Mouse (Mus musculus): ENCODE results near the gene Ap1ar. TPM values are rescaled to one million over a fixed set of nuclear protein-coding genes. Genes with fewer than 3 reads are reported as not detected.

Gene Ap1ar
- polyA plus RNA-seq, 1 experiment, result 50.8 TPM

DNA sequence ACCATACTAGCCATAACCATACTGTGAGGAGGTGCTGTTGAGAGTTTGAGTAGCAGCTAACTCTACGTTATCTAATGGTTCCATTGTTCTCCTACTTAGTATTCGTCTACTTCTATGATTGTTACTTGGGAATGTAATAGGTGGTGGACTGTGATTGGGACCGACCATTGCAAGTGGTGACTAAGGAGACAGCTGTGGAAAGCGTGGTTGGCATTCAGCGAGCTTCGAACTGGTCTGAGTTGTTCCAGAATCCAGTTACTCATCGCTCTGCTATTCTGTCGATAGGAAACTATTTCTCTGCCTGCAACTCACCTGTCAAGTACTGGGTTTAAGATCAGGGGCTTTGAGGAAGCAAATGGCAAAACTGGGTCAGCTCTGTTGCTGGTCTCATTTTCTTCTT lies 36.2 kb downstream of the Ap1ar start:
- no peak overlapping the region for H3K4me3 ChIP-seq (replicated peaks; ENCODE audit: control insufficient read depth, low read depth, low read length)
- no peaks in the 10 kb centered on the region for H3K4me1 ChIP-seq (ENCODE audit: control insufficient read depth, insufficient read depth, low read length)
- 93% methylated on average over 8 of the region's 8 CpGs for WGBS
- H3K27ac ChIP-seq (ENCODE audit: control insufficient read depth, insufficient read depth, low read depth, low read length, poor library complexity), result no peak overlapping the region
- TF ChIP-seq CTCF (IDR thresholded peaks at IDR 0.05; ENCODE audit: control insufficient read depth, insufficient read depth, low read length), result no peak

DNA sequence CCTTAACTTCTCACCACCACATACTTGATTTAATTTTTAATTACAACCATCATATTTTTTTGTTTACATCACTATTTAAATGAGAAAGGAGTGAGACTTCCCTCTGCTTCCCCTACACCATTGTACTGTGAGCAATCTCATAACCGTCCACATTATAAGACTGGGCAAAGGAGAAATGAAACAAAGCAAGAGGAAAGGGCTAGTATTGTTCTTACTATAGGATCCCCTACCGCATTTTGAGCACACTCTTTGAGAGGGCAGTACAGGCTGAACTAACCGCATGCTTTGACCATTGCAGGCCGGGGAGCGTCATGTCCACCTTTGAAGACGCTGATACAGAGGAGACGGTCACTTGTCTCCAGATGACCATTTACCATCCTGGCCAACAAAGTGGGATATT lies 41.1 kb downstream of the Ap1ar start:
- TF ChIP-seq POLR2A (IDR thresholded peaks at IDR 0.05; ENCODE audit: borderline replicate concordance, control insufficient read depth, low read depth, low read length) (no peak), CTCF (IDR thresholded peaks at IDR 0.05; ENCODE audit: control insufficient read depth, insufficient read depth, low read length) (no peak)
- Histone ChIP-seq H3K4me3 (replicated peaks; ENCODE audit: control insufficient read depth, low read depth, low read length) (no peak overlapping the region), H3K27ac (ENCODE audit: control insufficient read depth, insufficient read depth, low read depth, low read length, poor library complexity) (no peak overlapping the region), H3K4me1 (ENCODE audit: control insufficient read depth, insufficient read depth, low read length) (peaks cover 3% of the 10 kb centered on the region; the same call in 1 of the 2 replicates)
- 90% methylated on average over 7 of the region's 7 CpGs for WGBS

DNA sequence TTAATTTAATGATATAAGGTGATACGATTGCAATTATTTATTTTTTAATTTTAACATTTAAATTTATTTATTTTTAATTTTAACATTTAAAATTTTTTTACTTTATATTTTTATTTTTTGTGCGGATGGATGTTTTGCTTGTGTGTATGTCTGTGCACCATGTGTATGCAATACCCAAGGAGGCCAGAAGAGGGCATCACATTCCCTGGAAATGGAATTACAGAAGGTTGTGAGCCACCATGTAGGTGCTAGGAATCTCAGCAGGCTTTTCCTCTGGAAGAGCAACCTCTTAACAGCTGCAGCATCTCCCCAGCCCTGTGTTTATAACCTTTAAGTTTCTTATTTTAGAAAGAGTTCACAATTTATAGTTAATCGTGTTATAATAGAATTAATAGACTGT lies 41.6 kb downstream of the Ap1ar start:
- Histone ChIP-seq H3K4me3 (replicated peaks; ENCODE audit: control insufficient read depth, low read depth, low read length) (no peak overlapping the region), H3K27ac (ENCODE audit: control insufficient read depth, insufficient read depth, low read depth, low read length, poor library complexity) (no peak overlapping the region), H3K4me1 (ENCODE audit: control insufficient read depth, insufficient read depth, low read length) (peaks cover 3% of the 10 kb centered on the region; the same call in 1 of the 2 replicates)
- WGBS, result 97% methylated on average over 3 of the region's 3 CpGs
- TF ChIP-seq POLR2A (IDR thresholded peaks at IDR 0.05; ENCODE audit: borderline replicate concordance, control insufficient read depth, low read depth, low read length), result no peak
- no peak for TF ChIP-seq CTCF (IDR thresholded peaks at IDR 0.05; ENCODE audit: control insufficient read depth, insufficient read depth, low read length)

DNA sequence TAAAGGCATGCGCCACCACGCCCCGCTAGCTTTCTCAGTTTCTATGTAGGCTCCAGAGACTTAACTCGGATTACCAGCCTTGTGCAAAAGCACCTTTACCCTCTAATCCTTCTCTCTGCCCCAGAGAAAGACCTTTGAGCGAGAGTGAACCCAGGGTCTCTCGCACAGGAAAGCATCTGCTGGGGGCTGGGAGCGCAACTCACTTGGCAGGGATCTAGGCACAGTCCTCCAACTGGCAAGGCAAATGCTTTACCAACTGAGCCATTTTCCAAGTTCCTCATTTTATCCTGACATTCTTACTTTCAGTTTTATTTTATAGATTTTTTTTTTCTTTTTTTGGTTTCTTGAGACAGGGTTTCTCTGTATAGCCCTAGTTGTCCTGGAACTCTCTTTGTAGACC lies 44.3 kb downstream of the Ap1ar start:
- TF ChIP-seq CTCF (IDR thresholded peaks at IDR 0.05; ENCODE audit: control insufficient read depth, insufficient read depth, low read length) (no peak), POLR2A (IDR thresholded peaks at IDR 0.05; ENCODE audit: borderline replicate concordance, control insufficient read depth, low read depth, low read length) (no peak)
- Histone ChIP-seq H3K27ac (ENCODE audit: control insufficient read depth, insufficient read depth, low read depth, low read length, poor library complexity) (peak overlapping the region; percentile 52), H3K4me3 (replicated peaks; ENCODE audit: control insufficient read depth, low read depth, low read length) (peak overlapping the region; percentile 61), H3K4me1 (ENCODE audit: control insufficient read depth, insufficient read depth, low read length) (peaks cover 3% of the 10 kb centered on the region; the same call in 1 of the 2 replicates)
- WGBS, result 32% methylated on average over 7 of the region's 7 CpGs

DNA sequence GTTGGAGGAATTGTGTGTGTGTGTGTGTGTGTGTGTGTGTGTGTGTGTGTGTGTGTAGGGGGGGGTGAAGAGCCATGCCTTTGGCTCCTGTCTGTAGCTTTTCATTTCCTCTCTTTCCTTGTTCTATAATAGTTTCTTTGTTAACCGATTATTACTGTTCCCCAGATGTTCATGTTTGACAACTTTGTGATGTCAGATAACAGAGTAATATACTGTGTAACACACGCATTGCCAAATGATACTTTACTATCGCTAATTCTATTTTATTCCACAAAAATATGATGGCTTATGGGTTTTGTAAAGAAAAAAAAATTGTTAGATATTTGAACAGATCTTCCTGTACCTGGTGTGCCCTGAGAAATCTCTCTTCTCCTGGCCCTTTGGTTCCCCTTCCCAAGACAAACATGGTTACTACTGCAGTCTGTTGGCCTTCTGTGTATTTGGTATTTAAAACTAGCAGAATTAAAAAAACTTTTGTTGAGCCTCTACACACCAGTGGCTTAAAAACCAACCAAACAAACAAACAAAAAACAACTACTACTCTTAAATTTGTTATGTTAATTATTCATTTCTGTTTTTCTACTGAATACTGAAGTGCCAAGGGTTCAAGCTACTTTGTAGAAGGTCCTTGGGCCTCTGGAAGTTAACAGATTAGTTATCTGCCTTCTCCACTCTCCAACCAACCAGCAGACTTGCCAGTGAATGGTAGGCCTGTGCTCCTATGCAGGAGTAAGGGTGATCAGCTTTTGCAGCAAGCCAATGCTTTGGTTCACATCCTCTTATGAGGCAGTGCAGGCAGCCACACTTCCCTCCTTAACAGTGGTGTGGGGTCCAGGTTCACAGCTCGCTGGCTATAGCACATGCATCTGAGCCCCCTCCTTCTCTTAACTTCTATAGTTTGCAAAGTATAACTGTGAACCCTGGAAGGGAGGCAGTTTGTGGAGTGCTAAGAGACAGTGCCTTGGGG lies 45.4 kb downstream of the Ap1ar start:
- WGBS, result 9% methylated on average over 4 of the region's 4 CpGs
- TF ChIP-seq CTCF (IDR thresholded peaks at IDR 0.05; ENCODE audit: control insufficient read depth, insufficient read depth, low read length) (no peak), POLR2A (IDR thresholded peaks at IDR 0.05; ENCODE audit: borderline replicate concordance, control insufficient read depth, low read depth, low read length) (no peak)
- Histone ChIP-seq H3K4me1 (ENCODE audit: control insufficient read depth, insufficient read depth, low read length) (peaks cover 3% of the 10 kb centered on the region; the same call in 1 of the 2 replicates), H3K27ac (ENCODE audit: control insufficient read depth, insufficient read depth, low read depth, low read length, poor library complexity) (peak overlapping the region; percentile 89), H3K4me3 (replicated peaks; ENCODE audit: control insufficient read depth, low read depth, low read length) (peak overlapping the region; percentile 73)

DNA sequence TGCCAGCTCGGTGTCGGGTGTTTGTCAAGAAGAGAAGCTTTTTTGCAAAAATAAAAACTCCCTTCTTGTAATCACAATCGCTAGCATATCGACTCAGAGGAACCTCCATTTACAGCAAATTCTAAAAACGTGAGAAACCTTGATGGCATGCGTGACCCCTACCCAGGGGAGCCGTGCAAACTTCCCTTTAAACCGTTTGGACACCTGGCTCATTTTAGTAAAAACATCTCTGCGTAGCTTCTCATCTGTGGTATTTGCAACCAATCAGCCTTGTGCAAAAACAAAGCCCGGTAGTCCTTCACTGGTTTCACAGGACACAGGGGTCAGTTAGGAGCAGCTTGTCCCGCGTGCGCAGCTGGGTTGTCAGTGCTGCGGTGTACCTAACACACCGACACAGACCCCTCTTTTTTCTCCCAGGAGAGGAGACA lies 46.3 kb downstream of the Ap1ar start:
- peak overlapping the region; percentile 89 for H3K27ac ChIP-seq (ENCODE audit: control insufficient read depth, insufficient read depth, low read depth, low read length, poor library complexity)
- WGBS, result under 1% methylated on average over 15 of the region's 15 CpGs
- TF ChIP-seq POLR2A (IDR thresholded peaks at IDR 0.05; ENCODE audit: borderline replicate concordance, control insufficient read depth, low read depth, low read length) (peak; percentile 54; the same call in 1 of the 2 replicates), CTCF (IDR thresholded peaks at IDR 0.05; ENCODE audit: control insufficient read depth, insufficient read depth, low read length) (no peak)

DNA sequence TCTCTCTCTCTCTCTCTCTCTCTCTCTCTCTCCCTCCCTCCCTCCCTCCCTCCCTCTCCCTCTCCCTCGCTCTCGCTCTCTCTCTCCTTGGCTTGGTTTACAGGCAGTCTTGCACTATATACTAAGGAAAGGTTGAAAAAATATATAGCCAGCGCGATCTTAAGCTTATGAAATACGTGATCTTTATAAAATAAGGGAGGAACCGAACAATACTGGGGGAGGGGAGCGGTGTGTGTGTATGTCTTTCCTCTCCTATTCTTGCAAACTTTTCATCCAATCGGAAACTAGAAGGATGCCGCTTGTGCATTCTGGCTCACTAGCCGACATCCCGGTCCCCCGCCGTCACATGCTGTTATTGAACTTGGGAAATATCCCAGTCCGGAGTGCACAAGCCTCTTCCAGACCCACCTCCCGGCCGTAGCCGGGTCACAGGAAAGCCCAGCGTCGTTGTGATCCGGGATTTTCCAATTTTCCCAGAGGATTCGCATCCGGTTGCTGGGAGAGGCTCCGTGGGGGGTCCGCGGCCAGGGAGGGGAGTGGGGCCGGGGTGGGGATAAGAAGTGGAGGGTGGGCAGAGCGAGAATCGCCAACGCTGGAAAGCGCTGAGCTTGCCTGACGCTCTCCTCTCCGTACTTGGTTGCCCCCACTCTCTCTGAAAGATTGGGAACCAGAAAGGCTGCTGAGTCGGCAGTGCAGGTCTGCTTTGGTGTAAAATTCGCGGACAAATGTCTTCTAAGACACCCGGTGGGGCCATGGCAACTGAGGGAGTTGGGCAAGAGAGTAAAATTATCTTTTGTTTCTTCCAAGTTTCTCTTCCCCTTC lies 46.9 kb downstream of the Ap1ar start:
- peak overlapping the region; percentile 89 for H3K27ac ChIP-seq (ENCODE audit: control insufficient read depth, insufficient read depth, low read depth, low read length, poor library complexity)
- H3K4me1 ChIP-seq (ENCODE audit: control insufficient read depth, insufficient read depth, low read length), result peaks cover 3% of the 10 kb centered on the region; the same call in 1 of the 2 replicates
- H3K4me3 ChIP-seq (replicated peaks; ENCODE audit: control insufficient read depth, low read depth, low read length), result peak overlapping the region; percentile 71
- TF ChIP-seq POLR2A (IDR thresholded peaks at IDR 0.05; ENCODE audit: borderline replicate concordance, control insufficient read depth, low read depth, low read length) (no peak), CTCF (IDR thresholded peaks at IDR 0.05; ENCODE audit: control insufficient read depth, insufficient read depth, low read length) (no peak)
- WGBS, result under 1% methylated on average over 36 of the region's 36 CpGs

More for the DNA sequence above, 46.3 kb downstream of the Ap1ar start:
- peaks cover 3% of the 10 kb centered on the region; the same call in 1 of the 2 replicates for H3K4me1 ChIP-seq (ENCODE audit: control insufficient read depth, insufficient read depth, low read length)
- peak overlapping the region; percentile 71 for H3K4me3 ChIP-seq (replicated peaks; ENCODE audit: control insufficient read depth, low read depth, low read length)

All from bone marrow, adult 2 months (tissue).